Mouse (Mus musculus) monocyte, adult 5-6 weeks (primary cell): ENCODE measurements around the gene Cep164. TPM values are rescaled to one million over a fixed set of nuclear protein-coding genes. Genes with fewer than 3 reads are reported as not detected.

Experiments
- ATAC-seq: fragments of 153-309, 156-312 bp; replicated peaks from 2 replicates; pipeline ENCODE4 v1.8.0; 2017; ENCODE audit warnings: mild to moderate bottlenecking; ENCODE audit not compliant: low TSS enrichment, insufficient number of reproducible peaks, severe bottlenecking, poor library complexity, low FRiP score
- total RNA-seq: library from RNA; stranded (forward); fragments of 200-1000, 200-491, 200-594 nt; gene quantifications from 3 replicates; pipeline ENCODE4 v1.2.3, GENCODE M21; 2017

Cep164 gene
- total RNA-seq, 1 experiment from 2014 or later = 13.0 TPM

DNA sequence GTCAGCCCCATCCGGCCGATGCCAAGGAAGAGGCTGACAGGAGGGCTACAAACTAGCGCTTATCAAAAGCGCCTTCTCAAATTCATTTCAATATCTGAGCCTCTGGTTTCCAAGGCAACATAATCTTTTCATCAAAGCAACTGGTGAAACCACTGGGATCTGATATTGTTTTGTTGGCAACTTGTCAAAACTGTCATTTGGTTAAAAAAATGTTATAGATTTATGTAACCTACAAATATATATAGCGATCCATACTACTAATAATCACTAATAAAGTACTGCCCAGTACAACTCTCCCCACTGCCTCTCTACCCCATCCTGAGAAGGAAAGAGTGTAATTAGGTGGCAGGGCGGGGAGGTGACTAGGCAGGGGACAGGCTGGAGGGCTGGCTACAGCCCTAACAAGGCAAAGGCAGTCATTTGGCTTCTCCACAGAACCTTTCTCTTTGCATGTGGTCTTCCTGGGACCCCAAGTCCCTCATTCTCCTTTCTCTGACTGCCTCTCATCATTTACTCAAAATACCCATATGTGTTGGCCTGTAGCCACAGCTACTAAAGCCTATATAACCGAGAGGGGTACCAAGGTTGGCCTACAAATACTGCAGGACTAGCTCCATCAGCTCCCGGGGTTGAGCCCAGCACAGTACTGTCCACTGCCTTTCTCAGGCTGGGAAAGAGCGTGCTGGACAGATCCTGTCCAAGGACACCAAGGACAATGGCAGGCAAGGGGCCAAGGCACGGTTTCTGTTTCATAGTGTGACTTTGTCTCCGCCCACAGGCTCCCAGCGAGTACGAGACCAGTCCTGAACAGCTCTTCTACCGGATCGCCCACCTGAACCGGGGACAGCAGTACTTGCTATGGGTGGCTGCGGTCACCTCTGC, 88.5 kb downstream of the Cep164 start:
- no peak for ATAC-seq

DNA sequence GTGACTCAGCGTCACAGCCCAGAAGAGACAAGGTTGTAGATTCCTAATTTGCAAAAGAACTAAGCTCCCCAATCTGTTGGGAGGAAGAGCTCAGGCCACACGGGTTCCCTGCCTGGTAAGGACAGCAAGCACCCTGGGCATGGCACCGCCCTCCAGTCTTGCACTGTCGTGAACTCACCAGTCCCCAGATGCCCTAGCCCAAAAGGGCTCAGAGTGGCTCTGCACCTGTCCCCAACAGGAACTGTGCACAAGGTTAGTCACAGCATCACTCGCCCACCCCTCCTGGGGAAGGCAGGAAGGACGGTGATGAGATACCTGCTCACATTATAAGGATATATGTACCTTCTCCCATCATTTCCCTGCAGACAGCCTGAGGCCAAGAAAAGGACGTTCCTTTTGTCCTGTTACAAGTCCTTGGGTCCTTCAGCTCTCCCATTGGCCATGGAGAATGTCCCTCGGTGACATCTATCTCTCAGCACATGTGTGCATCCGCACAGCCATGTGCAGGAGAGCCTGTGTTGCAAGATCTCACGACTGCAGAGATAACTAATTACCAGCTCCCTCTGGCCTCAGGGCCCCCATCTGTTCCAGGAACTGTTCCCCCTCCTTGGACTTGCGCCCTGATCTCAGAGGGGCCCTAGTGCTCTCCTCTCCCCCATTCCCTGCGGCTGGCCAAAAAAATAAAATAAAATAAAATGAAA, 89.3 kb downstream of the Cep164 start:
- no peak for ATAC-seq

DNA sequence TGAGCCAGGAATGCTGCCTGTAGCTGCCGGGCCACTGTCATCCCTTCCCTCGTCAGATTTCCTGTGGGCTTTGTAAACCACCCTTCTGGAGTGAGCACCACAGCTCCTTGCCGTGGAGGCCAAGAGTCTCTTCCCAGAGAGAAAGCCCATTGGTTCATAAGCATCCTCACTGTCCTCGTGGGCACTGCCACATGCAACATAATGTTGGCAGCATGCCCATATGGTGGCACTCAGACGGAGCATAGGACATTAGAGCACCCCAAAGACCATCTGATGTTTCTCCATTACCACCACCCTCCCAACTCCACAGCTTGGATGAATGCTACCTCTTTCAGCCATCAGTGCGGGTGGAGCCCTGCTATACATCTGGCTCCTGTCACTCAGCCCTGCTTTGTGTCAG, 95.2 kb downstream of the Cep164 start:
- no peak for ATAC-seq

DNA sequence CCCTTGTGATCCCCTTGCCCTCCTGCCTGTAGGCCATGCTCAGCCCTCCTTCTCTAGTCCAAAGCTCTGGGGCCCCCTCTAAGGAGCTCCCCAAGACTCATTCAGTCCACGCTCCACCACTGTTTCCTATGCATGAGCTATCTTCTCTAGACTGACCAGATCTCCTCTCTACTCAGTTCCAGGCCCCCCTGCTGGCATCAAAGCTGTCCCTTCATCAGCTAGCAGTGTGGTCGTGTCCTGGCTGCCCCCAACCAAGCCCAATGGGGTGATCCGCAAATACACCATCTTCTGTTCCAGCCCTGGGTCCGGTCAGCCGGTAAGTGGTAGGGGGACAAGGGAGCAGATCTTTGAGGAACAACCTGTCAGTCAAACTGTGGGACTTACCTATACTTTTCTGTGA, 96.6 kb downstream of the Cep164 start:
- no peak for ATAC-seq

DNA sequence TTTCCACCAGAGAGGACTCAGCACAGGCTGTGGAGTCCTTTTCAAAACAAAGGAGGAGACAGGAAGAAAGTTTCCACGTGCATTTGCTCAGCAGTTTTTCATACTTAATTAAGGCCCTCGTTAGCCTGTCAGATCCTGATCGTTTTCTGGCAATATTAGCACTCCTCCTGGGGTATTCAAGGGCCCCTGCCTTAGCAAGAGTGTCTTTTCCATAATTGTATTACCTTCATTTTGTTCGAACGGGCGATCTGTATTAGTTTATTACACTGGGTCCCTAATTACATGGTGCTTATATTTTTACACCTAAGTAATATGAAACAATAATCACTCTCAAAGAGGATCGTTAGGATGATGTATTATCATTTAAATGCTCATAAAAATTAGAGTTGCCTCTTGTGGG, 108.5 kb downstream of the Cep164 start:
- ATAC-seq = no peak

Other genes starting within 250 kb of the Cep164 start
- gene Bace1, start 9.9 kb upstream of the Cep164 start, total RNA-seq = 0.29 to 1.1 TPM (median 0.43 TPM) in 3 replicates
- 23.5 to 44.2 TPM (median 36.3 TPM) in 3 replicates for gene Pcsk7, start 77.8 kb upstream of the Cep164 start, total RNA-seq
- 35.0 to 48.8 TPM (median 46.1 TPM) in 3 replicates for gene Rnf214, start 78.2 kb upstream of the Cep164 start, total RNA-seq
- gene Tagln, start 107.4 kb upstream of the Cep164 start, total RNA-seq = 0.68 TPM in 1 of 3 replicates, not detected in the others
- 40.2 to 62.3 TPM (median 50.1 TPM) in 3 replicates for gene Sidt2, start 126.6 kb upstream of the Cep164 start, total RNA-seq
- gene Pafah1b2, start 184.0 kb upstream of the Cep164 start, total RNA-seq = 67.4 to 83.6 TPM (median 77.9 TPM) in 3 replicates
- gene Sik3, start 184.1 kb upstream of the Cep164 start, total RNA-seq = 8.8 to 21.7 TPM (median 11.0 TPM) in 3 replicates